Mouse (Mus musculus) mouse embryonic stem cell (cell line): ENCODE data around the gene Zfp281.

Experiments
- in situ Hi-C, 2 experiments: fragments of 300-500 bp; cut with MboI; formaldehyde crosslinking; loops; 1 replicate in 1 of 2; 3 replicates in 1 of 2; pipeline ENCODE4 v1.14.3; 2019 to 2020; ENCODE audit warnings: low sequenced_read_pairs in 2 of 2, low pct_unique_long_range_greater_than_20kb in 1 of 2, mixed read lengths in 1 of 2; ENCODE audit not compliant: unreplicated experiment in 1 of 2

Gene Zfp281

DNA sequence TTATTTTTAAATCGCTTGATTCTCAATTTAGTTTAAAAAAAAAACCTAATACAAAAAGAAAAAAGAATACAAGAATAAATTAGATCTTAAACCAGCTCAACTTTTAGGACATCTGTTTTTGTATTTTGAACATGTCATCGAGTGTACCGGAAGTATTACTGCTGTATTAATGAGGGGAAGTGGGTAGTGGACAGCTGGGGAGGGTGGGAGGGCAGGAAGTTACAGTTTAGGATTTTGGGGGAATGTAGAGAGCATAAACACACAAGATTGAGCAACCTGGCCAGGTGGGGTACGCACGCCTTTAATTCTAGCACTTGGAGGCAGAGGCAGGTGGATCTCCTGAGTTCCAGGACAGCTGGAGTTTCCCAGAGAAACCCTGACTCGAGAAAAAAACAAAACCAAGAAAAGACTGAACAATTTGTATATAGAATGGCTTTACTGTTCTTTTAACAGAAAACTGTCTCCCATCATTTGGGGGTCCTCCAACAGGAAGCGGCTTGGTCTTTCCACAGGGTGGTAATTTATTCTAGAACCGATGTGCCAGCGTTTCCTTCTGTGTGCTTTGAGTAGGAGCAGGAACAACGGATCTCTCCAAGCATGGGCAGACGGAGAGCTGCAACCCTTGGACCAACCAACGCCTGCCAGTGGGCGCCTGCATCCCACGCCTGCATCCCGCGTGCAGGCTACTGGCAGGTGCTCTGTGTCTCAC, 51.2 kb downstream of the Zfp281 start:
- in situ Hi-C loops: no loop called here

DNA sequence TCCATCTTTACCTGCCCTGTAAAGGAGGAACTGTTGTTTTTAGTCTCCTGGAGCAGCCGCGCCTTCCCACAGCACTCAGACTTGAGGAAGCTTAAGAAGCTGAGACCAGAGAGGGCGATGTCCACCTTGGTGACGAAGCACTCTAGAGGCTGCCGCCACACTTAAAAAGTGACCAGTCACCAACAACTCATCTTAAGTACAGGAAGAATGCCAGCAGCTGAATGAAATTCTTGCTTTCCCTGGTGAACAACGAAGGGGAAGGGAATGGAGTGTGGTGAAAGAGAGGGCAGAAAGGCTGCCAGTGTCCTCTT, 51.7 kb downstream of the Zfp281 start:
- in situ Hi-C loops: no loop called here

DNA sequence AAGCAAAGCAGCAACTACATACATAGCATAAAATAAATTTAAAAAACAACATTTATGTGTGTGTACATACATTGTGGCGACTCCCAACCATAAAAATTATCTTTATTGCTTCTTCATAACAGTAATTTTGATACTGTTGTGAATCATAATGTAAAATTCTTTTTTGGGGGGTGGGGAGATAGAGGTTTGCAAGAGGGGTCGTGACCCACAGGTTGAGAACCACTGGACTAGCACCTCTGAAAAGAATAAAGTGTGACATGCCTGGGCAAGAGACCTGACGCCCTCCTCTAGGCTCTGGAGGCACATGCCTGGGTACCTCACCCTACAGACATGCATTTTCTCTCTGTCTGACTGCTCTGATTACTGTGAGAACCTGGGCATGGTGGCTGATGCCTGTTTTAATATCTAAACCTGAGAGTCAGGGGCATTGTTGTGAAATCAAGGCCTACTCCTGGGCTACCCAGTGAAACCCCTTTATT, 53.2 kb downstream of the Zfp281 start:
- in situ Hi-C loops: no loop called here

DNA sequence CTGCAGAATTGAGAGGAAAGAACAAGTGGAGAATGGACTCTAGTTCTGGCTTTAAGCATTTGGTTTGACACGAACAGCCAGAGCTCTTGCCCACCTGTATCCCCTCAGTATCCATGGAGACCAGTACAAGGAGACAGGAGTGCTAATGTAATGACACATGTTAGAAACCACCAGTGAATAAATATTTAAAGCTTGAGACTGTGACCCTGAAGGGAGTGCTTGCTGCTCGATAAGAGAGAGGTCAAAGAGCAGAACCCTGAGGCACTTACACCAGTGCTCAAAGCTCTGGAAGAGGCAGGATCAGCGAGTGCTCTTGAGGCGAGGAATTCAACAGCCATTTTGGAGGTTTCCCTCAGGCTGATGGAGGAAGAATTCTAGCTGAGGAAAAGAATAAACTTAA, 54.1 kb downstream of the Zfp281 start:
- in situ Hi-C loops: no loop called here
